In the genomic region with DNA sequence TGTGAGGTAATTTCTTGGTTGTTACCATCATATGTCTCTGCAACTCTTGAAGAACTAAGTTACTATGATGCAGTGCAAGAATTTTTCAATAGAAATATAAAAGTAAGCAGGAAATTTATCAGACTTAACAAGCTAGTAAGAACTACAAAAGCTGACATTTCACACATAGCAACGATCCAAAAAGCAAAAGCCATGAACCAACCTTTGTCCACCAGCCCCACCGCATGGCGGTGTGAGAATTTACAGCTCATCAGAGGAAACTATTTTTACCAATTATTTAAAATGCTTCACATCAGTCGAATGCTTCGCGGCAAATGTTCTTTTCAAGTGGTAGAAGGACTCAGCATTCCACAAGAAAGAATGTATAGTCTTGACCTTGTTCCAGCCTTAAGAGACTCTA, we compare ENCODE assay signal across 8 mouse cellular contexts. TPM values are rescaled to one million over a fixed set of nuclear protein-coding genes. Genes with fewer than 3 reads are reported as not detected.
DNase-seq lines count a peak whose midpoint lies in the region; ATAC-seq and TF ChIP-seq lines count a peak whose summit lies in the region.

No protein-coding gene starts in this region.

- peak; percentile 53 to 77 for DNase-seq in heart, postnatal 10 days
- peak; percentile 67 for DNase-seq in brain, embryonic 14.5 days (ENCODE audit: low read depth)
- peak; percentile 42 to 54 for DNase-seq in left cerebral cortex, adult 2 months (ENCODE audit: extremely low spot score in 1 of 2, low spot score in 2 of 2)
- DNase-seq in right cerebral cortex, postnatal 14 days, result peak; percentile 41

- no peak overlapping the region for H3K27ac ChIP-seq in heart, embryonic 11.5 days (ENCODE audit: low read depth, low read length)
- H3K27ac ChIP-seq in left cerebral cortex, adult 2 months, result no peak overlapping the region

- no peaks in the 10 kb centered on the region for H3K9me3 ChIP-seq in heart, embryonic 11.5 days (replicated peaks; ENCODE audit: control insufficient read depth, low read length)

- peak; percentile 35 for TF ChIP-seq CTCF in C2C12 (IDR thresholded peaks at IDR 0.05; ENCODE audit: control insufficient read depth, insufficient read depth, insufficient read length)
- TF ChIP-seq CTCF in brain, embryonic 14.5 days (IDR thresholded peaks at IDR 0.05; ENCODE audit: borderline replicate concordance, extremely low read depth, insufficient read depth, insufficient read length), result peak; percentile 66; the same call in 1 of the 2 replicates
- peak; percentile 70 for TF ChIP-seq CTCF in left cerebral cortex, adult 2 months (IDR thresholded peaks at IDR 0.05)

- H3K27me3 ChIP-seq in heart, embryonic 11.5 days (ENCODE audit: control insufficient read depth, insufficient read depth, low read length), result no peaks in the 10 kb centered on the region
- H3K27me3 ChIP-seq in C2C12 (ENCODE audit: control insufficient read depth, insufficient read depth, insufficient read length), result no peaks in the 10 kb centered on the region

- no peaks in the 10 kb centered on the region for H3K79me2 ChIP-seq in C2C12 (ENCODE audit: control insufficient read depth, insufficient read depth)

- no peak overlapping the region for H3K9ac ChIP-seq in heart, embryonic 11.5 days (ENCODE audit: low read depth, low read length)

- H3K4me2 ChIP-seq in heart, embryonic 11.5 days, result no peak overlapping the region

- intact Hi-C loops in heart, postnatal 10 days (cut with DNase I), result loop anchor here (2.0 to 10.0 kb wide), 2 partner anchors 270 to 1050 kb away; no protein-coding TSS in a partner anchor
- intact Hi-C loops in left cerebral cortex, adult 2 months (cut with DNase I), result loop anchor here (2.0 to 10.0 kb wide), 3 partner anchors 380 to 1130 kb away; no protein-coding TSS in a partner anchor

- no peaks in the 10 kb centered on the region for H3K4me1 ChIP-seq in heart, embryonic 11.5 days (ENCODE audit: control insufficient read depth, insufficient read depth, low read length)

- no peak for ATAC-seq in heart, embryonic 11.5 days (replicated peaks; ENCODE audit: insufficient number of reproducible peaks, low FRiP score, low TSS enrichment)
- ATAC-seq in frontal cortex, adult (ENCODE audit: low TSS enrichment), result peak; percentile 72; the same call in 1 of the 2 replicates
- ATAC-seq in megakaryocyte-erythroid progenitor cell, adult 5-6 weeks (replicated peaks; ENCODE audit: low FRiP score, low TSS enrichment, poor library complexity, severe bottlenecking), result no peak

- no peak for TF ChIP-seq POLR2A in brain, embryonic 14.5 days (IDR thresholded peaks at IDR 0.05; ENCODE audit: borderline replicate concordance, extremely low read depth, insufficient read depth, insufficient read length, poor library complexity, severe bottlenecking)

- H3K79me3 ChIP-seq in C2C12 (ENCODE audit: low read depth), result no peaks in the 10 kb centered on the region

- H3ac ChIP-seq in C2C12 (ENCODE audit: control insufficient read depth, insufficient read length, low read depth), result no peak overlapping the region

- 38% methylated on average over 6 of the region's 6 CpGs for WGBS in heart, embryonic 11.5 days (ENCODE audit: insufficient replicate concordance)

- H3K36me3 ChIP-seq in heart, embryonic 11.5 days (ENCODE audit: control insufficient read depth, insufficient read depth, low read length), result no peaks in the 10 kb centered on the region
- H3K36me3 ChIP-seq in C2C12 (ENCODE audit: control insufficient read depth, insufficient read depth), result no peaks in the 10 kb centered on the region

- no peak overlapping the region for H3K4me3 ChIP-seq in heart, embryonic 11.5 days (ENCODE audit: low read depth, low read length)
- H3K4me3 ChIP-seq in C2C12 (ENCODE audit: insufficient read depth, poor library complexity, severe bottlenecking), result no peak overlapping the region
- H3K4me3 ChIP-seq in left cerebral cortex, adult 2 months, result no peak overlapping the region

TF ChIP-seq in C2C12, 6 proteins besides CTCF, POLR2A, EP300 and RAD21:
- no peak for TF ChIP-seq USF1 (IDR thresholded peaks at IDR 0.05; ENCODE audit: low read depth)
- no peak for TF ChIP-seq MYOD1 (IDR thresholded peaks at IDR 0.05; ENCODE audit: control insufficient read depth, insufficient read length, low read depth)
- no peak for TF ChIP-seq MAX (IDR thresholded peaks at IDR 0.05)
- TF ChIP-seq FOSL1 (IDR thresholded peaks at IDR 0.05; ENCODE audit: insufficient read depth, low read length, poor library complexity, severe bottlenecking), result no peak
- no peak for TF ChIP-seq CEBPB (IDR thresholded peaks at IDR 0.05; ENCODE audit: low read depth)
- TF ChIP-seq MYOG (IDR thresholded peaks at IDR 0.05; ENCODE audit: control insufficient read depth, extremely low read depth, insufficient read length), result no peak

RNA-seq across cellular contexts. Expression of a gene that starts 58.3 kb away (rescaled TPM):
- not detected for total RNA-seq in heart, postnatal 10 days (2021)
- polyA plus RNA-seq in heart, embryonic 11.5 days (2014; fragmentation: Nextera tagmentation; extraction: Ambion mirVana), result not detected in 2 replicates
- polyA plus RNA-seq in C2C12 (2012; fragmentation: generic; extraction: Trizol), result not detected
- not detected in 2 replicates for polyA plus RNA-seq in brain, embryonic 14.5 days (2012; rRNA removed)
- not detected for total RNA-seq in left cerebral cortex, adult 2 months (2021)
- total RNA-seq in megakaryocyte-erythroid progenitor cell, adult 5-6 weeks (2014; fragmentation: Nextera tagmentation), result not detected in 2 replicates
- total RNA-seq in megakaryocyte-erythroid progenitor cell, adult 5-6 weeks (2017), result not detected in 2 replicates
